Mouse (Mus musculus) G1E (cell line): Measurements from ENCODE around the gene Golph3.

ENCODE experiments used
- CTCF ChIP-seq: IDR thresholded peaks from 2 replicates; pipeline ENCODE4 v1.5.1; 2012; ENCODE audit warnings: low read depth, low read length, inconsistent platforms, mixed read lengths
- TAL1 ChIP-seq: conservative IDR thresholded peaks from 2 replicates; pipeline ENCODE4 v1.6.1; 2012; ENCODE audit warnings: low read depth, low read length, inconsistent platforms, mixed read lengths

DNA sequence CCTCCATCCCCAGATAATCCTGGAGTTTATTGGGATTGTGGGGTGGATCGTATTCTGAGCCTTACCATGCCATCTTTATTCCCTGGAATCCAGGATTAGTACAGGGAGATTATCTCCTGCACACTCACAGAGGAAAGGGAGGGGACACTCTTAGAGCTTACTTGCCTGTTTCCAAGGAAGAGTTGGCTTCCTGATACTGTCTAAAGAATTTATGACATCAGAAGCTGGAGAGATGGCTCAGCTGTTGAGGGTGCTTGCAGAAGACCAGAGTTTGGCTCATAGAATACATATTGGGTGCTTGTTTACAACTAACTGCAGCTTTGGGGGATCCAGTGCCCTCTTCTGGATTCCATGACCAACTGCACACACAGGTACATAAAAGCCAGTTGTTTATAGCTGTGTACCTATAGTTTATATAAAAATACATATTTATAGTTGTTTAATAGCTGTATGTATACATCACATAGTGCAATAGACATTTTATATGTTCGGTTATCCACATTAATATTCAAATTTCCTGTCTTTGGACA lies 33.1 kb downstream of the Golph3 start:
- TF ChIP-seq CTCF (no peak), TAL1 (no peak)
